Mouse (Mus musculus) adrenal gland, adult 2 months (tissue): ENCODE measurements around the gene Tns1. TPM values are rescaled to one million over a fixed set of nuclear protein-coding genes. Genes with fewer than 3 reads are reported as not detected.
A peak's percentile ranks its signal among the peaks of the same experiment; 100 is the strongest.

Experiments
- DNase-seq: peaks from one replicate; pipeline ENCODE4 v3.0.0; 2021
- polyA plus RNA-seq: library from polyadenylated mRNA; depleted of rRNA; stranded (reverse); fragments of >200 nt; gene quantifications from 2 replicates; pipeline ENCODE4 v1.2.3, GENCODE M21; 2012
- total RNA-seq, 2 experiments: library from RNA; stranded (reverse); gene quantifications; 2 replicates each; pipeline ENCODE4 v1.2.3; 2021

The Tns1 gene
- total and polyA plus RNA-seq, 3 experiments, result 424 to 701 (median 432) TPM

- DNase-seq, result no peak
These were observed 90.8 kb downstream of the Tns1 start for GRCm38 (mm10) chr1:74033407-74033806.

- no peak for DNase-seq
These were observed 91.3 kb downstream of the Tns1 start for GRCm38 (mm10) chr1:74032966-74033365.

- peak; percentile 44 for DNase-seq
These were observed 92.3 kb downstream of the Tns1 start for GRCm38 (mm10) chr1:74031771-74032609.

GRCm38 (mm10) chr1:74030901-74031360 lies 93.3 kb downstream of the Tns1 start:
- DNase-seq, result peak; percentile 85

- no peak for DNase-seq
These were observed 94.0 kb downstream of the Tns1 start for GRCm38 (mm10) chr1:74030285-74030684.

GRCm38 (mm10) chr1:74029669-74030068 lies 94.6 kb downstream of the Tns1 start:
- DNase-seq, result no peak

GRCm38 (mm10) chr1:74028881-74029266 lies 95.4 kb downstream of the Tns1 start:
- DNase-seq, result peak; percentile 92

- no peak for DNase-seq
These were observed 96.0 kb downstream of the Tns1 start for GRCm38 (mm10) chr1:74028118-74028880.

GRCm38 (mm10) chr1:74027559-74028091 lies 96.6 kb downstream of the Tns1 start:
- peak; percentile 92 for DNase-seq

- DNase-seq, result no peak
These were observed 97.5 kb downstream of the Tns1 start for GRCm38 (mm10) chr1:74026703-74027195.

- peak; percentile 76 for DNase-seq
These were observed 98.5 kb downstream of the Tns1 start for GRCm38 (mm10) chr1:74025651-74026226.

GRCm38 (mm10) chr1:74025227-74025626 lies 99.0 kb downstream of the Tns1 start:
- peak; percentile 63 for DNase-seq

GRCm38 (mm10) chr1:74024452-74025190 lies 99.6 kb downstream of the Tns1 start:
- peak; percentile 40 for DNase-seq

- DNase-seq, result no peak
These were observed 101.3 kb downstream of the Tns1 start for GRCm38 (mm10) chr1:74022998-74023397.

GRCm38 (mm10) chr1:74022536-74022935 lies 101.7 kb downstream of the Tns1 start:
- DNase-seq, result no peak

- no peak for DNase-seq
These were observed 104.0 kb downstream of the Tns1 start for GRCm38 (mm10) chr1:74020235-74020634.

GRCm38 (mm10) chr1:74017399-74018172 lies 106.7 kb downstream of the Tns1 start:
- peak; percentile 47 for DNase-seq

GRCm38 (mm10) chr1:74016618-74017017 lies 107.6 kb downstream of the Tns1 start:
- DNase-seq, result peak; percentile 78

GRCm38 (mm10) chr1:74015513-74016234 lies 108.6 kb downstream of the Tns1 start:
- DNase-seq, result peak; percentile 34
